Mouse (Mus musculus): ENCODE measurements around the gene Ppp1r35.

GRCm38 (mm10) chr5:137781661-137782060, 3.0 kb downstream of the Ppp1r35 start:
- TF ChIP-seq POLR2A (IDR thresholded peaks at IDR 0.05; ENCODE audit: low read depth, low read length), result no peak
- TF ChIP-seq CTCF (IDR thresholded peaks at IDR 0.05; ENCODE audit: extremely low read depth, insufficient read length, insufficient replicate concordance, low read depth, low read length), result no peak
